Mouse (Mus musculus): ENCODE measurements at regions not wholly inside any gene's neighbourhood (a gene's known extent, or its start where the extent isn't known, plus 50 kb on each side); places are given as distances from the start of the nearest gene placed in this dataset.

GRCm38 (mm10) chr7:69888251-69888650 is 478.3 kb downstream of the Nr2f2 start:
- no peak overlapping the region for H3K4me3 ChIP-seq (replicated peaks; ENCODE audit: low read length)
- no peak for DNase-seq (ENCODE audit: low spot score)
- no peaks in the 10 kb centered on the region; the same call in none of the 2 replicates for H3K4me1 ChIP-seq (replicated peaks; ENCODE audit: control insufficient read depth, insufficient read depth, low read length)
- no peak overlapping the region for H3K27ac ChIP-seq
- H3K9ac ChIP-seq: no peak overlapping the region
- 25% methylated on average over 7 of the region's 7 CpGs for WGBS
- H3K4me2 ChIP-seq (replicated peaks): no peak overlapping the region
- ATAC-seq (ENCODE audit: low FRiP score): no peak
- H3K36me3 ChIP-seq (replicated peaks; ENCODE audit: control insufficient read depth, insufficient read depth): no peaks in the 10 kb centered on the region
- no peaks in the 10 kb centered on the region for H3K9me3 ChIP-seq (ENCODE audit: control insufficient read depth, low read length)
- no peaks in the 10 kb centered on the region for H3K27me3 ChIP-seq (ENCODE audit: control insufficient read depth, insufficient read depth, low read length)

GRCm38 (mm10) chr7:69877031-69877430 is 489.5 kb downstream of the Nr2f2 start:
- Histone ChIP-seq H3K36me3 (replicated peaks; ENCODE audit: control insufficient read depth, insufficient read depth) (no peaks in the 10 kb centered on the region), H3K4me1 (replicated peaks; ENCODE audit: control insufficient read depth, insufficient read depth, low read length) (no peaks in the 10 kb centered on the region), H3K9me3 (ENCODE audit: control insufficient read depth, low read length) (peaks cover 7% of the 10 kb centered on the region; the same call in 1 of the 2 replicates), H3K4me2 (replicated peaks) (no peak overlapping the region), H3K27me3 (ENCODE audit: control insufficient read depth, insufficient read depth, low read length) (no peaks in the 10 kb centered on the region), H3K4me3 (replicated peaks; ENCODE audit: low read length) (no peak overlapping the region), H3K9ac (no peak overlapping the region), H3K27ac (no peak overlapping the region)
- DNase-seq (ENCODE audit: low spot score) (no peak), ATAC-seq (ENCODE audit: low FRiP score) (no peak)

DNA sequence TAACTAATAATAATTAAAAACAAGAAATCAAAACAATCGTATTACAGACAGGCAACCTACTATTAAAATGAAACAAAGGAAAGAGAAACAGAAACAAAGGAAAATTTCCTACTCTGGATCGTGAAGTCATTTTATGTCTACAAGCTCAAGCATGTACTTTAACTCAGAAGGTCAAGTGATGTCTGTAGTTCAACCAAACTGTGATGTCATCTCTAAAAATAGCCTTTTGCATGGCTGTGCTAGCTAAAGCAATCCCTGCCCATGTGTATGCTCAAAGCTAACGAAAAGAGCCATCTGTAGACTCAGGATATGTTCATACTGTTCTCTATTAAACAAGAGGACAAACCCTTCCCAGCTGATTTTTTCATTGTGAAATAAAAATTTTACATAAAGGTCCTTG is 500.7 kb downstream of the Nr2f2 start:
- no peak overlapping the region for H3K9ac ChIP-seq
- 90% methylated on average over 3 of the region's 3 CpGs for WGBS
- no peak for DNase-seq (ENCODE audit: low spot score)
- H3K27ac ChIP-seq: no peak overlapping the region
- no peak for ATAC-seq (ENCODE audit: low FRiP score)
- H3K9me3 ChIP-seq (ENCODE audit: control insufficient read depth, low read length): no peaks in the 10 kb centered on the region
- H3K27me3 ChIP-seq (ENCODE audit: control insufficient read depth, insufficient read depth, low read length): no peaks in the 10 kb centered on the region
- H3K36me3 ChIP-seq (replicated peaks; ENCODE audit: control insufficient read depth, insufficient read depth): no peaks in the 10 kb centered on the region
- H3K4me2 ChIP-seq (replicated peaks): no peak overlapping the region
- H3K4me3 ChIP-seq (replicated peaks; ENCODE audit: low read length): no peak overlapping the region
- no peaks in the 10 kb centered on the region for H3K4me1 ChIP-seq (replicated peaks; ENCODE audit: control insufficient read depth, insufficient read depth, low read length)

- DNase-seq (ENCODE audit: low spot score) (no peak), ATAC-seq (ENCODE audit: low FRiP score) (no peak)
- WGBS: 61% methylated on average over 19 of the region's 19 CpGs
Measured at GRCm38 (mm10) chr7:69844631-69845324, 521.8 kb downstream of the Nr2f2 start.

DNA sequence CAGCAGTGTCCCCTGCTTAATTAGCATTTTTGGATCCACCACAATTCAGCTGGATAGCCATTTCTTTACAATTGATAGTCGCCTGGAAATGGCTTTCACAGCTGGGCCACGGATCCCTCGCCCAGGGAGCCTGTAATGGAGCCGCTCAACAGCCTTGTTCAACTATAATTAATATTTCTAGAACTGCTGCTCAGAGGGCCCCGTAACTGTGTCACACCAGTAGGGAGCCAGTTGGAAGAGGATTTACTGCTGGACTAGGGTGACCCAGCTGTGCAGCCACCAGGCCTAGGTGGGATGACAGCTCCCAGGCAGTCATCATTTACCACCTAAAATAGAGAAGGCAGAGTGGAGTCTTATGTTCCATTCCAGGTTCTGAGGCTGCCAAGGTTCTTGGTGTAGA is 529.2 kb downstream of the Nr2f2 start:
- Histone ChIP-seq H3K27ac (no peak overlapping the region), H3K9me3 (ENCODE audit: control insufficient read depth, low read length) (no peaks in the 10 kb centered on the region), H3K36me3 (replicated peaks; ENCODE audit: control insufficient read depth, insufficient read depth) (no peaks in the 10 kb centered on the region), H3K4me1 (replicated peaks; ENCODE audit: control insufficient read depth, insufficient read depth, low read length) (no peaks in the 10 kb centered on the region), H3K4me3 (replicated peaks; ENCODE audit: low read length) (no peak overlapping the region), H3K9ac (no peak overlapping the region), H3K27me3 (ENCODE audit: control insufficient read depth, insufficient read depth, low read length) (no peaks in the 10 kb centered on the region), H3K4me2 (replicated peaks) (no peak overlapping the region)
- WGBS: 48% methylated on average over 5 of the region's 5 CpGs
- DNase-seq (ENCODE audit: low spot score) (no peak), ATAC-seq (ENCODE audit: low FRiP score) (0 out of 2 replicates have a peak, but pooled peaks have one; percentile 46)

More at GRCm38 (mm10) chr7:69844631-69845324, 521.8 kb downstream of the Nr2f2 start:
- no peaks in the 10 kb centered on the region for H3K27me3 ChIP-seq (ENCODE audit: control insufficient read depth, insufficient read depth, low read length)
- H3K4me3 ChIP-seq (replicated peaks; ENCODE audit: low read length): no peak overlapping the region
- H3K4me2 ChIP-seq (replicated peaks): no peak overlapping the region
- no peak overlapping the region for H3K27ac ChIP-seq
- no peaks in the 10 kb centered on the region for H3K9me3 ChIP-seq (ENCODE audit: control insufficient read depth, low read length)
- no peak overlapping the region for H3K9ac ChIP-seq
- no peaks in the 10 kb centered on the region for H3K36me3 ChIP-seq (replicated peaks; ENCODE audit: control insufficient read depth, insufficient read depth)
- no peaks in the 10 kb centered on the region for H3K4me1 ChIP-seq (replicated peaks; ENCODE audit: control insufficient read depth, insufficient read depth, low read length)

DNA sequence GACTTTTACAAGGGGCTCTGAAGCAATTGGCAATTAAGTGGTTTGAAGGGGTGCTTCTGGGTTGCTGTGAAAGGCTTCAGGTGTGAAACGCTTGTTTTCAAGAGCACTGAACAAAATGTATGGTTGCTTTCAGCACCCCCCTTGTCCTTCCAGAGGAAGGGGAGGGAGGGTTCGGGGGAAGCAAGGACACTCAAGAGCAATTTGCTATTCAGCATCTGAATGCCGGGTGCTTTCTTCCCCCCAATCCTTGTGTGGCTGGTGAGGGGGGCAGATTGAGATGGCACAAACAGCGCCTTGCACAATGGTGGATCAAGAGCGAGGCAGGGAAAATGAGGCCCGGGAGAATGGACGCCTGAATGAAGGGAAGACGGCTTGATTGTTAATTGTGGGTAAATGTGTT is 539.3 kb downstream of the Nr2f2 start:
- ATAC-seq (ENCODE audit: low FRiP score) (no peak), DNase-seq (ENCODE audit: low spot score) (no peak)
- H3K4me1 ChIP-seq (replicated peaks; ENCODE audit: control insufficient read depth, insufficient read depth, low read length): no peaks in the 10 kb centered on the region
- no peak overlapping the region for H3K4me2 ChIP-seq (replicated peaks)
- H3K9me3 ChIP-seq (ENCODE audit: control insufficient read depth, low read length): no peaks in the 10 kb centered on the region
- no peak overlapping the region for H3K9ac ChIP-seq
- H3K27me3 ChIP-seq (ENCODE audit: control insufficient read depth, insufficient read depth, low read length): no peaks in the 10 kb centered on the region
- 29% methylated on average over 8 of the region's 8 CpGs for WGBS
- H3K4me3 ChIP-seq (replicated peaks; ENCODE audit: low read length): no peak overlapping the region
- no peak overlapping the region for H3K27ac ChIP-seq
- no peaks in the 10 kb centered on the region for H3K36me3 ChIP-seq (replicated peaks; ENCODE audit: control insufficient read depth, insufficient read depth)

DNA sequence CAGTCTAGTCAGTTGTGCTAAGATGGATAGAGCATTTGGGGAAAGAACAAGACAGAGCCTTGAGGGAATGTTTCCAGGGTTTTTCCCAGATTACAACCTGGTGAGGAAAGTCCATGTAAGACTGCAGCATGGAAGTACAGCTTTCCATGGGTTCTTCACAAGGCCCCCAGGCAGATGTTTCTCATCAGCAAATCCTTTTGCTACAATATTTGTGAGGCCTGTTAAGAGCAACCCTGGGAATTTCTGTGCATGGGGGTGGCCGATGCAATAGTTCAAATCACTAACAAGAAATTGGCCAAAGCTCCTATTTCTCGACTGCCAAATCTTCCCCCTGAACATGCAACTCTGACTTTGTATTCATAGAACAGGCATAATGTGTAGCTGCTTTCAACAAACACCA is 546.0 kb downstream of the Nr2f2 start:
- Histone ChIP-seq H3K4me3 (replicated peaks; ENCODE audit: low read length) (no peak overlapping the region), H3K4me1 (replicated peaks; ENCODE audit: control insufficient read depth, insufficient read depth, low read length) (no peaks in the 10 kb centered on the region), H3K27ac (no peak overlapping the region), H3K9ac (no peak overlapping the region), H3K4me2 (replicated peaks) (no peak overlapping the region), H3K36me3 (replicated peaks; ENCODE audit: control insufficient read depth, insufficient read depth) (no peaks in the 10 kb centered on the region), H3K27me3 (ENCODE audit: control insufficient read depth, insufficient read depth, low read length) (no peaks in the 10 kb centered on the region), H3K9me3 (ENCODE audit: control insufficient read depth, low read length) (no peaks in the 10 kb centered on the region)
- DNase-seq (ENCODE audit: low spot score): no peak
- no peak for ATAC-seq (ENCODE audit: low FRiP score)
- 90% methylated on average over 2 of the region's 2 CpGs for WGBS

GRCm38 (mm10) chr7:69812301-69812700 is 554.2 kb downstream of the Nr2f2 start:
- 80% methylated on average over 3 of the region's 3 CpGs for WGBS
- Histone ChIP-seq H3K9ac (no peak overlapping the region), H3K4me1 (replicated peaks; ENCODE audit: control insufficient read depth, insufficient read depth, low read length) (0 out of 2 replicates have a peak, but pooled peaks cover under 1% of the 10 kb centered on the region), H3K4me3 (replicated peaks; ENCODE audit: low read length) (no peak overlapping the region), H3K4me2 (replicated peaks) (no peak overlapping the region), H3K27me3 (ENCODE audit: control insufficient read depth, insufficient read depth, low read length) (no peaks in the 10 kb centered on the region), H3K36me3 (replicated peaks; ENCODE audit: control insufficient read depth, insufficient read depth) (no peaks in the 10 kb centered on the region), H3K9me3 (ENCODE audit: control insufficient read depth, low read length) (no peaks in the 10 kb centered on the region), H3K27ac (no peak overlapping the region)
- ATAC-seq (ENCODE audit: low FRiP score) (no peak), DNase-seq (ENCODE audit: low spot score) (no peak)

GRCm38 (mm10) chr7:69810873-69811272 is 555.7 kb downstream of the Nr2f2 start:
- no peak overlapping the region for H3K4me3 ChIP-seq (replicated peaks; ENCODE audit: low read length)
- DNase-seq (ENCODE audit: low spot score) (peak; percentile 62), ATAC-seq (ENCODE audit: low FRiP score) (no peak; the same call in 1 of the 2 replicates)
- 0 out of 2 replicates have a peak, but pooled peaks cover 2% of the 10 kb centered on the region for H3K4me1 ChIP-seq (replicated peaks; ENCODE audit: control insufficient read depth, insufficient read depth, low read length)
- peak overlapping the region; percentile 38 for H3K4me2 ChIP-seq (replicated peaks)
- H3K27me3 ChIP-seq (ENCODE audit: control insufficient read depth, insufficient read depth, low read length): no peaks in the 10 kb centered on the region
- H3K9me3 ChIP-seq (ENCODE audit: control insufficient read depth, low read length): no peaks in the 10 kb centered on the region
- WGBS: 11% methylated on average over 5 of the region's 5 CpGs
- no peak overlapping the region for H3K27ac ChIP-seq
- no peaks in the 10 kb centered on the region for H3K36me3 ChIP-seq (replicated peaks; ENCODE audit: control insufficient read depth, insufficient read depth)
- H3K9ac ChIP-seq: no peak overlapping the region

- DNase-seq (ENCODE audit: low spot score) (no peak), ATAC-seq (ENCODE audit: low FRiP score) (no peak)
- H3K27ac ChIP-seq: 0 out of 2 replicates have a peak overlapping the region, but pooled peaks have one; percentile 17
- H3K4me1 ChIP-seq (replicated peaks; ENCODE audit: control insufficient read depth, insufficient read depth, low read length): 0 out of 2 replicates have a peak, but pooled peaks cover 2% of the 10 kb centered on the region
- H3K9ac ChIP-seq: no peak overlapping the region
- H3K9me3 ChIP-seq (ENCODE audit: control insufficient read depth, low read length): no peaks in the 10 kb centered on the region
- no peaks in the 10 kb centered on the region for H3K27me3 ChIP-seq (ENCODE audit: control insufficient read depth, insufficient read depth, low read length)
- no peak overlapping the region for H3K4me3 ChIP-seq (replicated peaks; ENCODE audit: low read length)
- H3K36me3 ChIP-seq (replicated peaks; ENCODE audit: control insufficient read depth, insufficient read depth): no peaks in the 10 kb centered on the region
- WGBS: 50% methylated on average over 8 of the region's 8 CpGs
- no peak overlapping the region for H3K4me2 ChIP-seq (replicated peaks)
Measured at GRCm38 (mm10) chr7:69807220-69807619, 559.3 kb downstream of the Nr2f2 start.

Measured in hindbrain, embryonic 14.5 days (tissue).